Mouse (Mus musculus) limb, embryonic 11.5 days (tissue): ENCODE data around the gene Ddx39b. TPM values are rescaled to one million over a fixed set of nuclear protein-coding genes. Genes with fewer than 3 reads are reported as not detected.
"Not testable (repeated sequence)": the region's sequence is repeated elsewhere in the genome, so short reads cannot be mapped to it uniquely, and the experiment has no call there.

ENCODE experiments used
- ATAC-seq: fragments of 200-750 bp; cut with Nextera tagmentation; 2 replicates; pipeline ENCODE4 v1.8.0; 2017; ENCODE audit warnings: low read depth; ENCODE audit not compliant: insufficient number of reproducible peaks, low FRiP score, low TSS enrichment
- DNase-seq: peaks from one replicate; pipeline ENCODE4 v3.0.0-alpha.2; 2015; ENCODE audit warnings: low spot score
- H3K27ac ChIP-seq: fragments of 300-500 bp; sonication (generic); replicated peaks from 2 replicates; pipeline ENCODE4 v1.5.1; 2014; ENCODE audit warnings: low read depth, mild to moderate bottlenecking, low read length
- H3K27me3 ChIP-seq: fragments of 300-500 bp; sonication (generic); 2 replicates; pipeline ENCODE4 v1.6.1; 2014; ENCODE audit warnings: mild to moderate bottlenecking, low read length, mixed read lengths; ENCODE audit not compliant: control insufficient read depth, insufficient read depth
- H3K36me3 ChIP-seq: fragments of 300-500 bp; sonication (generic); 2 replicates; pipeline ENCODE4 v1.6.1; 2014; ENCODE audit warnings: mild to moderate bottlenecking, low read length, moderate library complexity, mixed read lengths; ENCODE audit not compliant: control insufficient read depth, insufficient read depth
- H3K4me1 ChIP-seq: fragments of 300-500 bp; sonication (generic); 2 replicates; pipeline ENCODE4 v1.6.1; 2014; ENCODE audit warnings: low read length, mixed read lengths; ENCODE audit not compliant: control insufficient read depth, insufficient read depth
- H3K4me2 ChIP-seq: fragments of 300-500 bp; sonication (generic); 2 replicates; pipeline ENCODE4 v1.6.1; 2014; ENCODE audit warnings: low read depth, mild to moderate bottlenecking, moderate library complexity; ENCODE audit not compliant: severe bottlenecking
- H3K4me3 ChIP-seq: fragments of 300-500 bp; sonication (generic); 2 replicates; pipeline ENCODE4 v1.5.1; 2014; ENCODE audit warnings: low read depth, low read length
- H3K9ac ChIP-seq: fragments of 300-500 bp; sonication (generic); 2 replicates; pipeline ENCODE4 v1.6.1; 2014; ENCODE audit warnings: mild to moderate bottlenecking, low read length
- H3K9me3 ChIP-seq: fragments of 300-500 bp; sonication (generic); 2 replicates; pipeline ENCODE4 v1.6.1; 2016; ENCODE audit warnings: low read length; ENCODE audit not compliant: control insufficient read depth
- WGBS: fragments of 180-500 bp; shearing (Covaris S2); extraction: QIAGEN DNeasy Blood & Tissue Kit; methylation state at CpG from one replicate; pipeline ENCODE4 v1.1.7; 2014; 5-methylcytosine and 5-hydroxymethylcytosine counted together
- polyA plus RNA-seq: library from polyadenylated mRNA; unstranded; fragments of >200 nt; fragmentation: Nextera tagmentation; extraction: Ambion mirVana; gene quantifications from 2 replicates; pipeline ENCODE4 v1.2.1, GENCODE M21; 2014

Ddx39b gene
- polyA plus RNA-seq, 1 experiment from 2014 or later = 739 TPM

GRCm38 (mm10) chr17:35225456-35225855 lies 16.1 kb upstream of the Ddx39b start:
- no peaks in the 10 kb centered on the region for H3K9me3 ChIP-seq
- DNase-seq (no peak), ATAC-seq (no peak)
- no peaks in the 10 kb centered on the region for H3K27me3 ChIP-seq
- H3K4me3 ChIP-seq = no peak overlapping the region
- H3K4me1 ChIP-seq = no peaks in the 10 kb centered on the region
- H3K4me2 ChIP-seq = no peak overlapping the region
- no peak overlapping the region for H3K9ac ChIP-seq
- 93% methylated on average over 5 of the region's 5 CpGs for whole genome bisulfite sequencing
- peaks cover 15% of the 10 kb centered on the region for H3K36me3 ChIP-seq
- H3K27ac ChIP-seq = no peak overlapping the region

GRCm38 (mm10) chr17:35226561-35227046 lies 14.9 kb upstream of the Ddx39b start:
- H3K4me1 ChIP-seq = no peaks in the 10 kb centered on the region
- WGBS = 90% methylated on average over 14 of the region's 14 CpGs
- no peaks in the 10 kb centered on the region for H3K9me3 ChIP-seq
- peaks cover 14% of the 10 kb centered on the region for H3K36me3 ChIP-seq
- no peak overlapping the region for H3K4me2 ChIP-seq
- DNase-seq = no peak
- ATAC-seq = no peak
- no peak overlapping the region for H3K27ac ChIP-seq
- H3K9ac ChIP-seq = no peak overlapping the region
- H3K27me3 ChIP-seq = no peaks in the 10 kb centered on the region
- no peak overlapping the region for H3K4me3 ChIP-seq

- Histone ChIP-seq H3K27ac (no peak overlapping the region), H3K4me2 (no peak overlapping the region), H3K27me3 (no peaks in the 10 kb centered on the region), H3K9me3 (no peaks in the 10 kb centered on the region), H3K9ac (no peak overlapping the region), H3K4me3 (no peak overlapping the region), H3K4me1 (0 out of 2 replicates have a peak, but pooled peaks cover 3% of the 10 kb centered on the region), H3K36me3 (peaks cover 10% of the 10 kb centered on the region; the same call in 1 of the 2 replicates)
- WGBS = 91% methylated on average over 10 of the region's 10 CpGs
- ATAC-seq (no peak), DNase-seq (no peak)
These were observed 10.5 kb upstream of the Ddx39b start for GRCm38 (mm10) chr17:35231022-35231421.

- DNase-seq (peak; percentile 94), ATAC-seq (no peak)
- 14% methylated on average over 12 of the region's 12 CpGs for WGBS
- Histone ChIP-seq H3K9ac (no peak overlapping the region), H3K27ac (no peak overlapping the region), H3K27me3 (no peaks in the 10 kb centered on the region), H3K4me2 (no peak overlapping the region), H3K9me3 (no peaks in the 10 kb centered on the region), H3K4me3 (no peak overlapping the region), H3K4me1 (0 out of 2 replicates have a peak, but pooled peaks cover 3% of the 10 kb centered on the region), H3K36me3 (peaks cover 10% of the 10 kb centered on the region; the same call in 1 of the 2 replicates)
These were observed 9.5 kb upstream of the Ddx39b start for GRCm38 (mm10) chr17:35232043-35232442.

GRCm38 (mm10) chr17:35232659-35233058 lies 8.9 kb upstream of the Ddx39b start:
- Histone ChIP-seq H3K27me3 (no peaks in the 10 kb centered on the region), H3K4me3 (no peak overlapping the region), H3K9me3 (no peaks in the 10 kb centered on the region), H3K36me3 (peaks cover 9% of the 10 kb centered on the region; the same call in 1 of the 2 replicates), H3K4me1 (0 out of 2 replicates have a peak, but pooled peaks cover 3% of the 10 kb centered on the region), H3K4me2 (no peak overlapping the region), H3K27ac (no peak overlapping the region), H3K9ac (no peak overlapping the region)
- no peak for ATAC-seq
- WGBS = 86% methylated on average over 5 of the region's 5 CpGs
- no peak for DNase-seq

- Histone ChIP-seq H3K9ac (no peak within 1 kb of the TSS; the same call in 1 of the 2 replicates), H3K4me3 (peak within 1 kb of the TSS; percentile 49), H3K4me1 (0 out of 2 replicates have a peak, but pooled peaks cover 3% of the 10 kb centered on the region), H3K9me3 (no peaks in the 10 kb centered on the region), H3K27ac (0 out of 2 replicates have a peak within 1 kb of the TSS, but pooled peaks have one; percentile 21), H3K36me3 (peaks cover 8% of the 10 kb centered on the region; the same call in 1 of the 2 replicates), H3K4me2 (peak within 1 kb of the TSS; percentile 89), H3K27me3 (no peaks in the 10 kb centered on the region)
- ATAC-seq (no peak), DNase-seq (no peak)
- 85% methylated on average over 18 of the region's 18 CpGs for WGBS
These were observed 8.2 kb upstream of the Ddx39b start, which contains the start of gene Atp6v1g2 for GRCm38 (mm10) chr17:35233114-35233980. Gene Atp6v1g2 (plus strand): TSS chr17:35233660.

GRCm38 (mm10) chr17:35234090-35234489 lies 7.5 kb upstream of the Ddx39b start:
- ATAC-seq = not testable (repeated sequence)

GRCm38 (mm10) chr17:35234903-35235302 lies 6.6 kb upstream of the Ddx39b start:
- Histone ChIP-seq H3K4me1 (0 out of 2 replicates have a peak, but pooled peaks cover 3% of the 10 kb centered on the region), H3K4me3 (peak overlapping the region; percentile 49), H3K27ac (peak overlapping the region; percentile 84), H3K9me3 (no peaks in the 10 kb centered on the region), H3K27me3 (no peaks in the 10 kb centered on the region), H3K4me2 (peak overlapping the region; percentile 89), H3K36me3 (peaks cover under 1% of the 10 kb centered on the region; the same call in 1 of the 2 replicates), H3K9ac (peak overlapping the region; percentile 91)
- WGBS = 5% methylated on average over 31 of the region's 31 CpGs
- ATAC-seq (0 out of 2 replicates have a peak, but pooled peaks have one; percentile 8), DNase-seq (peak; percentile 72)

More at GRCm38 (mm10) chr17:35234090-35234489, 7.5 kb upstream of the Ddx39b start:
- Histone ChIP-seq H3K4me3 (peak overlapping the region; percentile 49; the same call in 1 of the 2 replicates), H3K4me2 (peak overlapping the region; percentile 89; the same call in 1 of the 2 replicates)
- 92% methylated on average over 7 of the region's 7 CpGs for WGBS
- H3K27ac ChIP-seq, H3K4me1 ChIP-seq, DNase-seq, H3K9ac ChIP-seq, H3K27me3 ChIP-seq, H3K36me3 ChIP-seq, H3K9me3 ChIP-seq: not testable (repeated sequence)
